In genomic region chrX:99689761-99690160, GRCm38 (mm10) we compare ENCODE assay signal across 21 mouse cellular contexts.
A peak's percentile ranks its signal among the peaks of the same experiment; 100 is the strongest.
DNase-seq lines count a peak whose midpoint lies in the region; TF ChIP-seq lines count a peak whose summit lies in the region.
"Had no signal": no experiment of that assay in that cellular context is flagged by ENCODE, and none has a peak within 500 bp of the region (broad histone marks: within the 10 kb centered on the region; RNA-seq: fewer than 3 reads in every experiment).

No protein-coding gene starts in this region.

- H3K27ac ChIP-seq in MEL (ENCODE audit: control insufficient read depth, low read depth, low read length): peak overlapping the region; percentile 63

- peaks cover 0 to 12% of the 10 kb centered on the region in 2 experiments; a peak in 2 of 4 replicates for H3K36me3 ChIP-seq in MEL (ENCODE audit: control insufficient read depth in 1 of 2, insufficient read depth in 2 of 2, low read length in 2 of 2)
- H3K36me3 ChIP-seq: G1E had no signal

- no peak overlapping the region for H3K9ac ChIP-seq in MEL (ENCODE audit: control insufficient read depth, low read depth, low read length, poor library complexity, severe bottlenecking)

- TF ChIP-seq CTCF in MEL (IDR thresholded peaks at IDR 0.05 in 2 of 3, conservative IDR thresholded peaks at IDR 0.05 in 1 of 3; ENCODE audit: control insufficient read depth in 1 of 3, insufficient read depth in 1 of 3, low read depth in 2 of 3, low read length in 3 of 3, poor library complexity in 1 of 3, severe bottlenecking in 1 of 3): no peak

- TF ChIP-seq POLR2A in MEL (IDR thresholded peaks at IDR 0.05; ENCODE audit: control insufficient read depth in 1 of 2, insufficient read depth in 1 of 2, low read depth in 1 of 2, low read length in 2 of 2, poor library complexity in 1 of 2): no peak

- H3K79me2 ChIP-seq in MEL (ENCODE audit: control insufficient read depth, insufficient read depth, low read length, poor library complexity): no peaks in the 10 kb centered on the region

- H3K27me3 ChIP-seq in MEL (ENCODE audit: control insufficient read depth in 1 of 2, insufficient read depth in 2 of 2, low read length in 2 of 2): no peaks in the 10 kb centered on the region
- H3K27me3 ChIP-seq: CH12.LX had no signal

- H3K4me1 ChIP-seq in MEL (ENCODE audit: control insufficient read depth in 1 of 2, insufficient read depth in 2 of 2, low read length in 2 of 2): peaks cover 0 to 5% of the 10 kb centered on the region in 2 experiments; a peak in 1 of 4 replicates

- H3K9me3 ChIP-seq in MEL (replicated peaks; ENCODE audit: insufficient read depth, low read length): no peaks in the 10 kb centered on the region
- H3K9me3 ChIP-seq: G1E had no signal

- peak; percentile 7 for DNase-seq in 416B (ENCODE audit: low read depth)
- peak; percentile 57 for DNase-seq in MEL (ENCODE audit: low read depth, low spot score)
- peak; percentile 53 for DNase-seq in MEL-GATA-1-ER (ENCODE audit: extremely low read depth, low read depth)
- DNase-seq in urinary bladder, postnatal 14 days (ENCODE audit: low spot score): no peak
- no peak for DNase-seq in right cerebral cortex, postnatal 25 days
- no peak for DNase-seq in right cerebral cortex, adult 18-20 months
- DNase-seq: adrenal gland, adult 2 months; adrenal gland, adult 8-10 months; adrenal gland, postnatal 10 days; adrenal gland, postnatal 14 days; adrenal gland, postnatal 25 days; adrenal gland, postnatal 36 days; B cell, adult 2 months; cerebellum, adult 11 months; cerebellum, adult 11-12 months; cerebellum, adult 18-20 months; cerebellum, adult 2 months; cerebellum, adult 8-10 months; cerebellum, adult 9-10 months had no signal

- no peak for TF ChIP-seq RAD21 in MEL (IDR thresholded peaks at IDR 0.05; ENCODE audit: low read depth, low read length)

- TF ChIP-seq EP300 in MEL (IDR thresholded peaks at IDR 0.05; ENCODE audit: low read depth in 1 of 2, low read length in 2 of 2): peak; percentile 51

- H3K4me3 ChIP-seq in MEL (ENCODE audit: control insufficient read depth in 1 of 2, insufficient read depth in 1 of 2, low read depth in 2 of 2, low read length in 2 of 2): peak overlapping the region in 1 of 2 experiments; percentile 35; a peak in 1 of 4 replicates

TF ChIP-seq in MEL, 35 proteins besides CTCF, POLR2A, EP300 and RAD21:
- TF ChIP-seq HCFC1 (IDR thresholded peaks at IDR 0.05; ENCODE audit: low read depth, low read length) (no peak), NELFE (IDR thresholded peaks at IDR 0.05; ENCODE audit: low read depth, low read length) (no peak), ZKSCAN1 (IDR thresholded peaks at IDR 0.05; ENCODE audit: low read depth, low read length) (no peak), NRF1 (IDR thresholded peaks at IDR 0.05; ENCODE audit: insufficient read depth, low read depth, low read length, poor library complexity, severe bottlenecking) (no peak), CHD2 (IDR thresholded peaks at IDR 0.05; ENCODE audit: low read length) (no peak), MAX (IDR thresholded peaks at IDR 0.05; ENCODE audit: low read length) (no peak), MYB (IDR thresholded peaks at IDR 0.05; ENCODE audit: low read depth, low read length) (no peak), MEF2A (IDR thresholded peaks at IDR 0.05; ENCODE audit: extremely low read depth, insufficient replicate concordance, low read depth, low read length, poor library complexity, severe bottlenecking) (no peak), ELF1 (IDR thresholded peaks at IDR 0.05; ENCODE audit: low read depth, low read length) (no peak), ZNF384 (IDR thresholded peaks at IDR 0.05; ENCODE audit: low read depth, low read length) (no peak; the same call in 1 of the 2 replicates), POLR2AphosphoS5 (IDR thresholded peaks at IDR 0.05; ENCODE audit: borderline replicate concordance, low read depth, low read length) (no peak), UBTF (IDR thresholded peaks at IDR 0.05; ENCODE audit: borderline replicate concordance, insufficient read depth, low read depth, low read length) (no peak), CHD1 (IDR thresholded peaks at IDR 0.05; ENCODE audit: low read depth, low read length) (no peak), USF2 (IDR thresholded peaks at IDR 0.05; ENCODE audit: borderline replicate concordance in 1 of 2, insufficient read depth in 1 of 2, low read depth in 1 of 2, low read length in 2 of 2) (no peak), BHLHE40 (IDR thresholded peaks at IDR 0.05; ENCODE audit: borderline replicate concordance, low read depth, low read length) (peak; percentile 45; the same call in 1 of the 2 replicates), TBP (IDR thresholded peaks at IDR 0.05; ENCODE audit: low read depth, low read length) (no peak), MAFK (IDR thresholded peaks at IDR 0.05; ENCODE audit: borderline replicate concordance, low read depth, low read length) (no peak), TAL1 (IDR thresholded peaks at IDR 0.05; ENCODE audit: low read length) (peak; percentile 38), MXI1 (IDR thresholded peaks at IDR 0.05; ENCODE audit: low read depth, low read length) (peak; percentile 30; the same call in 1 of the 2 replicates), TCF12 (IDR thresholded peaks at IDR 0.05; ENCODE audit: low read depth, low read length) (peak; percentile 46; the same call in 1 of the 2 replicates), ETS1 (IDR thresholded peaks at IDR 0.05; ENCODE audit: low read depth, low read length) (peak; percentile 53; the same call in 1 of the 2 replicates), GATA1 (IDR thresholded peaks at IDR 0.05; ENCODE audit: low read depth, low read length) (peak; percentile 60), E2F4 (IDR thresholded peaks at IDR 0.05; ENCODE audit: borderline replicate concordance, low read depth, low read length) (no peak), JUND (IDR thresholded peaks at IDR 0.05; ENCODE audit: low read depth, low read length) (no peak), ZC3H11A (IDR thresholded peaks at IDR 0.05; ENCODE audit: low read depth, low read length) (no peak), SIN3A (IDR thresholded peaks at IDR 0.05; ENCODE audit: low read length) (peak; percentile 6; the same call in 1 of the 2 replicates), USF1 (IDR thresholded peaks at IDR 0.05; ENCODE audit: low read depth, low read length) (no peak), MAZ (IDR thresholded peaks at IDR 0.05; ENCODE audit: low read depth, low read length) (no peak)

Comparison
In these comparisons a context has a peak if more than half of its experiments do, and no peak if none do; other contexts are left out.
1. DNase-seq: peak in 416B (single experiment), MEL (single experiment) and MEL-GATA-1-ER (single experiment); none in urinary bladder, postnatal 14 days (single experiment), right cerebral cortex, postnatal 25 days (single experiment) and right cerebral cortex, adult 18-20 months (single experiment).